Mouse (Mus musculus) brain, adult 10 weeks (tissue): Measurements from ENCODE around the gene Ralb. TPM values are rescaled to one million over a fixed set of nuclear protein-coding genes. Genes with fewer than 3 reads are reported as not detected.

Source experiments
- polyA plus RNA-seq: library from polyadenylated mRNA; stranded (reverse); fragments of 350-450 nt; fragmentation: Illumina TruSeq; extraction: RNeasy Lipid Tissue Mini Kit (QIAGEN cat#74804); gene quantifications from one replicate; pipeline ENCODE4 v1.2.3, GENCODE M21; 2015; ENCODE audit warnings: low read depth, low replicate concordance

Ralb gene
- 19.8 TPM for polyA plus RNA-seq

GRCm38 (mm10) chr1:119504260-119505062 is at the start of gene Ralb:
TSS of gene Ralb (minus strand) at chr1:119504794.

DNA sequence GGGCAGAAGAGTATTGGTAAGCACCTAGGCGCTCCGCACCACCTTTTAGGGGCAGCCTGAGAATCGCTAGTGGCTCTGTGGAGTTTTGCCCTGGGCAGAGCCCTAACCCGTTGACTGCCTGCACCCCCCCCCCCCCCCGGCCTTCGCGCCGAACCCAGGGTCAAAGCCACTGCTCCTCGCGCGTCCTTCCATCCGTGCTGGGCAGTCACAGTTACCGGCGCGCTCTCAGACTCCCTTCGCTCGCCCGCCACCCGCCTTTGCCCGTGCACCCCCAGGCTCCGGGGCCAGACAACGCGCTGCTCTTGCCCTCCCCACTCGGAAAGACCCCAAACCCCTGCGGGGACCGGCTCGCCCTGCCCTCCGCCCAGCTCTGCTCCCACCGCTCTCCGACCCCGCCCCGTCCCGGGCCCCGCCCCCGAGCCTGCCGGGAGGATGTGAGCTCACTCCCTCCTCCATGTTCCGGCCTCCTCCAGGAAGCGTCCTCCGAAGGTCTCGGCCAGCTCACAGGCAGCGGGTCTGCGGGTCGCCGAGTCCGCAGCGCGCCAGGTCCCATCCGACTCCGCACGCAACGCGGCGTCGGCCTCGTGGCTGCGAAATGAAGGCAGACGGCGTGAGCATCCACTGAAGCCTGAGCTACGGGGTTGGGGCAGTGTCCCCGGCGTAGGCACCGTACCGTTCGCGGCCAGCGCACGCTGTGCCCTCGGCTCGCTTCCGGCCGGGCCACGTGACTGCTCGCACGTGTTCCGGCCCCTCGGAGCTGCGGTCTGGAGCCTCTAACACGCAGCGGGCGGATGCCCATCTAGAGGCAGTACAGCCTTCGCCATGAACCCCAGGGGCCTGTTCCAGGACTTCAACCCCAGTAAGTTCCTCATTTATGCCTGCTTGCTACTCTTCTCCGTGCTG is 21.3 kb upstream of the Ralb start, which contains the start of gene Tmem185b:
Gene Tmem185b, plus strand, starts transcription at position 472 of the 903 bp plus-strand sequence.

DNA sequence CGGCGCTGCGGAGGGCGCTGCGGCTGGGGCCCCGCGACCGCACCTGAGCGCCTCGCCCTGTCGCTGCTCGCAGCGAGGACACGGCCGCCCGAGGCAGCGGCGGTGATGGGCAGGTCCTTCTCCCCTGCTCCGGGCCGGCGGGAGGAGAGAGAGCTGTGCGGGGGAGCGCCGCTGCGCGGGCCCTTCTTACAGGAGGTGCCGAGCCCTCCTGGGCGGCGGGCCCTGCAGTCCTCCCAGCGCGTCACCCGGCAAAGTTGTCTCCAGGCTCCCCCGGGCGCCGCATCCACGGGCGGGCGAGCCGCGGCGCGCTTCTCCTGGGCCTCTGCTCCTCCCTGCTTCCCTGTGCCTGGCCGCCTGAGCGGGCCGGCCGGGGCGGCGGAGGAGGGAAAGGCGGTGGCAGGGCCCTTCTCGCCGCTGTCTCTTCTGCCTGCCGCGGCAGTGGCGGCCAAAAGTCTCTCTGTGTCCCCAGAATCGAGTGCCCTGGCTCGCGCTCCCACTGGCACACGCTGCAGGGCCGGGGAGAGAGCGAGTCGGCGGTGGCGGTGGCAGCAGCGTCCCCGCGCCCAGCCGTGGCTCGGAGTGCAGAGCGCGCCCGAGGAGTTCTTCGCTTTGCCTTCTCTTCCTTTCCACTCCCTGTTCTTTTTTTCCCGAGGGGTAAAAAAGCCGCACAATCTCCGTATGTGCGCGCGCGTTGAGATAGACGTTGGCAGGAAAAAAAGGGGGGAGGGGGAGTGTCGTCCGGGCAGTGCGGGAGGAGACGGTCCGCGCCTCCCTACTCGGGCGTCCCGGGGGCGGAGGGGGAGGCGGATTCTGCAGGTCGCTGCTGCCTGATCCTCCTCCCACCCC is 82.8 kb downstream of the Ralb start, which contains the start of gene Inhbb:
Gene Inhbb, minus strand, starts transcription at position 673 of the 846 bp plus-strand sequence.

Other genes starting within 250 kb of the Ralb start
- gene Inhbb, start 82.5 kb downstream of the Ralb start, polyA plus RNA-seq: 4.6 TPM
- 10.4 TPM for gene Tmem185b, start 21.4 kb upstream of the Ralb start, polyA plus RNA-seq
- gene Epb41l5, start 144.2 kb upstream of the Ralb start, polyA plus RNA-seq: 4.0 TPM